Mouse (Mus musculus) limb, embryonic 10.5 days (tissue): ENCODE results near the gene Emilin2. TPM values are rescaled to one million over a fixed set of nuclear protein-coding genes. Genes with fewer than 3 reads are reported as not detected.
A peak's percentile ranks its signal among the peaks of the same experiment; 100 is the strongest.

Experiments used
- DNase-seq: peaks from one replicate; pipeline ENCODE4 v3.0.0-alpha.2; 2017; ENCODE audit warnings: low spot score
- H3K27ac ChIP-seq: fragments of 300-500 bp; sonication (generic); 2 replicates; pipeline ENCODE4 v1.5.1; 2016; ENCODE audit warnings: mild to moderate bottlenecking
- H3K27me3 ChIP-seq: fragments of 300-500 bp; sonication (generic); 2 replicates; pipeline ENCODE4 v1.6.1; 2016; ENCODE audit warnings: low read depth, mild to moderate bottlenecking; ENCODE audit not compliant: poor library complexity, severe bottlenecking
- H3K36me3 ChIP-seq: fragments of 300-500 bp; sonication (generic); 2 replicates; pipeline ENCODE4 v1.6.1; 2016; ENCODE audit warnings: mild to moderate bottlenecking, moderate library complexity
- H3K4me1 ChIP-seq: fragments of 300-500 bp; sonication (generic); 2 replicates; pipeline ENCODE4 v1.6.1; 2016
- H3K4me3 ChIP-seq: fragments of 300-500 bp; sonication (generic); 2 replicates; pipeline ENCODE4 v1.5.1; 2016; ENCODE audit warnings: mild to moderate bottlenecking, moderate library complexity
- H3K9me3 ChIP-seq: fragments of 300-500 bp; sonication (generic); replicated peaks from 2 replicates; pipeline ENCODE4 v1.6.1; 2016; ENCODE audit warnings: mild to moderate bottlenecking
- WGBS: fragments of 180-500 bp; shearing (Covaris S2); methylation state at CpG from one replicate; pipeline ENCODE4 v1.1.7; 2016; 5-methylcytosine and 5-hydroxymethylcytosine counted together
- polyA plus RNA-seq: library from polyadenylated mRNA; unstranded; fragments of >200 nt; fragmentation: Nextera tagmentation; extraction: Ambion mirVana; gene quantifications from 2 replicates; pipeline ENCODE4 v1.2.1, GENCODE M21; 2016

Gene Emilin2
- polyA plus RNA-seq, 1 experiment from 2014 or later: 30.0 TPM

DNA sequence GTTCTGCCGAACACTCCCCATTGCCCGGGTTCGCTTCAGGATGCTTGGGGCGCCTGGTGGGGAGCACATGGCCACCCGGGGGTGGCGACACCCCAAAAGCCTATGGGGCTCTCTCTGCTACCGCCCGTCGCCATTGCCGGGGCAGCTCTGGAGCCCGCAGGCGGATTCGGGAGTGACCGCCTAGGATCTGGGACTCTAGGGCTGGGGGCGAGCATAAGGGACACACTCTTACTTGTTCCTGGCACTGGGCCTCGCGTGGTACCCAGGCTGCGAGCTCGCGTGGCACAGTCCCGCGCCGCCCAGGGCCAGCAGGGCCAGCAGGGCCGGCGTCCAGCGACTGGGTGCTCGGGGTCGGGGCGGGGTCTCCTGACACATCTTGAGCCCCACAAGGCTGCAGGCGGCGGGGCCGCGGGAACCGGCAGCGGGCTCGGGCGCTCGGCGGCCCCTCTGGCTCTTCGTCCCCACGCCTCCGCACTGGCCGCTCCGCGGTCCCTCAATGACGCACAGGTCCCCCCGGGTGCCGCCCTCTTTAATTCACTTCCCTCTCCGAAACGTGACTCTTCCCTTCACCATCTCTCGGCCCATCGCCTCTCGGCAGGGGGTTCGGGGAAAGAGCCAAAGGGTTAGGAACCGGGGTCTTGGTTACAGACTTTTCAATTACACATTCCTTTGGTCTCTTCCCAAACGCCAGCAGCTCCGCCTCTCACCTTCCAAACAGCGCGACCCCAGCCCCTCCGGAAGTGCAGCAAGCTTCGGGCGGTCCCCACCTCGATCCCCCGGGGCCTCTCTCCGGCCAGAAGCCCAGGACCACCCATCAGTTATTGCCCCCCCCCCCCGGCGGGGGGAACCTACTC is 1.1 kb downstream of the Emilin2 start:
- no peaks in the 10 kb centered on the region for H3K27me3 ChIP-seq
- no peaks in the 10 kb centered on the region for H3K9me3 ChIP-seq
- peak; percentile 81 for DNase-seq
- peak overlapping the region; percentile 92 for H3K27ac ChIP-seq
- WGBS: under 1% methylated on average over 67 of the region's 67 CpGs
- H3K4me3 ChIP-seq: peak overlapping the region; percentile 79
- H3K4me1 ChIP-seq: peaks cover 36% of the 10 kb centered on the region
- H3K36me3 ChIP-seq: peaks cover 6% of the 10 kb centered on the region; the same call in 1 of the 2 replicates

DNA sequence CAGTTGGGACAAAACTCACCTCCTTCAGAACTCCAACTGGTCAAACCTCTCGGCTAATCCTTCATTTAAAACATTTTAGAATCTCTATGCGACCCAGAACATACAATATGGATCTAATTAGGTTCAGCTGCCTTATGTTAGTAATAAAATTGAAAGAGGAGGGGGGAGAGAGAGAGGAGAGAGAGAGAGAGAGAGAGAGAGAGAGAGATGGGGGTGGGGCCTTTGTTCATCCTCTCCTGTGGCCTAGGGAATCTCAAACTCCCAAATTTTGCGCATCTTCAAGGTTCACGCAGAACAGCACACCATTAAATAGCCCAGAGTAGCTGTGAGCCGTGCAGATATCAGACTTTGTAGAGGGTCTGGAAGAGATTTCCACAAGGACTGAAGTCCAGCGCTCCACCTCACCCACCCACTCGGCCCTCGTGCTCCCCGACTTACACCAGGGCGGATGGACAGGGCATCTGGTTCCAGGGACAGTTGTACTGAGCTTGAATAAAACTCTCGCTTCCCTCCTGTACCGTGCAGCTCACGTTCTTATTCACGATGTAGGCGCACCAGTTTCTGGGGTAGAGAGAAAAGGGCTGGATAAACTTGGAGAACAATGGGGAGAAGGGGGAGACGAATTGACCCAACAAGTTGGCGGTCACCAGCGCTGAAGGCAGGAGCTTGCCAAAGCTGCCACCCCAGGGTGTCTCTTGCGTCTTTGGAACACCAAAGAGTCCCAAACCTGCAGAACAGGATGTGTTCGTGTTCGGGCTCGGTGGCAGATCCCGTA is 1.9 kb downstream of the Emilin2 start:
- 3% methylated on average over 23 of the region's 23 CpGs for WGBS
- H3K27me3 ChIP-seq: no peaks in the 10 kb centered on the region
- peaks cover 6% of the 10 kb centered on the region; the same call in 1 of the 2 replicates for H3K36me3 ChIP-seq
- H3K4me1 ChIP-seq: peaks cover 36% of the 10 kb centered on the region
- H3K9me3 ChIP-seq: no peaks in the 10 kb centered on the region
- H3K27ac ChIP-seq: peak overlapping the region; percentile 92
- H3K4me3 ChIP-seq: peak overlapping the region; percentile 79
- DNase-seq: peak; percentile 73

DNA sequence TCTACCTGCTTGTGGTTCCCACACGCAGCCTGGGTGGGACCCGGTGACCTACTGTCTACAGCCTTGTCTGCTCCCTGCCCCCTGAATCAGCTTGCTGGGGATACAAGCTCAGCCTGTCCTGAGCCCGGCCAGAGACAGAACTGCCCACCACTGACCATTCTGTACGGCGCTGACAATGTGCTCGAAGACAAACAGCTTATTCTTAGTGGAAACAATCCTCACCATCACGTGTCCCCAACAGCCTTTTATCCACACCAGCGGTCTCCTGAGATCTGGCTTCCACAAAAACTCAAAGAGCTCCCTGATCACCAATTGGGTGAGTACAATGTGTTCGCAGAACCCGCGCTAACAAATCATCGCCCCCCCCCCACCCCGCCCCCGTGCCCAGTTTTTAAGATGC is 2.6 kb downstream of the Emilin2 start:
- Histone ChIP-seq H3K27ac (peak overlapping the region; percentile 92), H3K36me3 (peaks cover 10% of the 10 kb centered on the region), H3K9me3 (no peaks in the 10 kb centered on the region), H3K27me3 (no peaks in the 10 kb centered on the region), H3K4me1 (peaks cover 36% of the 10 kb centered on the region), H3K4me3 (peak overlapping the region; percentile 79)
- DNase-seq: peak; percentile 46
- 34% methylated on average over 14 of the region's 14 CpGs for WGBS

DNA sequence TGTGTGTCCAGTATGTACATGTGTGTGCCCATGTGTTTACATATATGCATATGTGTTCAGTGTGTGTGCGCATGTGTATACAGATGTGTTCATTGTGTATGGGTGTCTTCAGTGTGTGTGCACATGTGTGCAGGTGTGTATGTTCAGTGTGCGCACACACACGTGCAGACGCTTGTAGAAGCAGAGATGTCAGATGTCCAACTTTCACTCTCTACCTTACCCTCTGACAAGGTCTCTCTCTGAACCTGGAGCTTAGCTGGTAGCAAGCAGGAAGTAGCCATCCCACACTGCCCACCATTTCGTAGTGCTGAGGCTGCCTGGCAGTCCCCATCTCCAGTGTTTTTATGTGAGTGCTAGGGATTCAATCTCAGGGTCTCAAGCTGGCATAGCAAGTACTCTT is 3.5 kb downstream of the Emilin2 start:
- Histone ChIP-seq H3K4me3 (no peak overlapping the region), H3K27me3 (no peaks in the 10 kb centered on the region), H3K9me3 (no peaks in the 10 kb centered on the region), H3K4me1 (peaks cover 36% of the 10 kb centered on the region), H3K27ac (no peak overlapping the region), H3K36me3 (peaks cover 14% of the 10 kb centered on the region)
- DNase-seq: no peak
- 93% methylated on average over 5 of the region's 5 CpGs for WGBS

DNA sequence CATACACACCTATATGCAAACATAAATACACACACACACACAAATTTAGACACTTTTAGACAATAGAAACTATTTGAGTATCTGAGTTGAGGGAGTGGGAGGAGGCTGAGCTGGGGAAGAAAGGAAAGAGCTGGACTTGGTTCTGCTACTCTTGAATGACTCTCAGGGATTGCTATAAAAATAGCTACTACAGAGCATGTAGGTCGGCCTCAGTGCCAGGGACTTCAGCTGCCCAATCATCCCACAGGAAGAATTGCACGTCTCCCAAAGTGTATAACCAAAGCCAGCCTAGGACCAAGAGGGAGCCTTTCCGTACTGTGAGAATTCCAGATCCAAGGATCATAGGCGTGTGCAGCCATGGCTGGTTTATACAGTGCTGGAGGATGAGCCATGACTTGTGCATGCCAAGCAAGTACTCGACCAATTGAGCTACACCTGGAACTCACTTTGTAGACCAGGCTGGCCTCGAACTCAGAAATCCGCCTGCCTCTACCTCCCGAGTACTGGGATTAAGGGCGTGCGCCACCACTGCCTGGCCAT is 4.5 kb downstream of the Emilin2 start:
- peaks cover 22% of the 10 kb centered on the region for H3K36me3 ChIP-seq
- 90% methylated on average over 10 of the region's 10 CpGs for WGBS
- no peaks in the 10 kb centered on the region for H3K9me3 ChIP-seq
- H3K4me3 ChIP-seq: no peak overlapping the region
- H3K4me1 ChIP-seq: peaks cover 36% of the 10 kb centered on the region
- H3K27ac ChIP-seq: no peak overlapping the region
- DNase-seq: no peak
- no peaks in the 10 kb centered on the region for H3K27me3 ChIP-seq

DNA sequence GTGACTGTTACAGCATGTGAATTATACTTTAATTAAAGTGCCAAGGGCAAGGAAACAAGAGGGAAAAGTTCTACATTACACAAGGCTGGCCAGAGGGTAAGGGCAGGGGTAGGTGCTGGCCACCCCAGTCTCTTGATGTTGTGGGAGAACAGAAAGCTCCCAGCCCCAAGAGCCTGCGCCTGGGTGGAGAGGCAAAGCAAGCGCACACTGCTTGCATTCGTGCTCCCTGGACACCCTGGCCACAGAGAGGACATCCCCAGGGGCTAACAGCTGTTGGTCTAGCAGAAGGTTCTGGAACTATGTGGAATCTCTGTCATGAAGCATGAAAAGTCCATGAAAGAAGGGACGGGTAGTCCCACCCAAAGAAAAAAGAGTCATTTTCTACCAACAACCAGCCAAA is 5.1 kb downstream of the Emilin2 start:
- peaks cover 28% of the 10 kb centered on the region for H3K36me3 ChIP-seq
- no peak overlapping the region for H3K4me3 ChIP-seq
- DNase-seq: no peak
- WGBS: 95% methylated on average over 4 of the region's 4 CpGs
- no peaks in the 10 kb centered on the region for H3K9me3 ChIP-seq
- no peaks in the 10 kb centered on the region for H3K27me3 ChIP-seq
- H3K4me1 ChIP-seq: peaks cover 36% of the 10 kb centered on the region
- no peak overlapping the region for H3K27ac ChIP-seq

DNA sequence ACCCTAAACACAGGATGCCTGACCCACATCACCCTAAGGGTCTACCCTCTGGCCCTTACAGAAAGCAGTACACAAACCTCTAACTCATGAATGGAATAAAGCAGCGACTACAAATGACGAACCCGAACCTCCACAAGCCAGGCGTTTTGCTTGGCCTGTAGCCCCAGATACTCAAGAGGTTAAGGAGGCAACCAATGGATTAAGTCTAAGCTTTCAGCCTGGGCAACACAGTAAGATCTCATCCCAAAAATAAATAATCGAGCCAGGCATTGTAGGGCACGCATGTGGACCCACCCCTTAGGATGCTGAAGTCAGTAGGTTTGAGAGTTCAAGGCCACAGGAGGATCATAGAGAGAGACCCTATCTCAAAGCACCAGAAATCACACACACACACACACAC is 5.7 kb downstream of the Emilin2 start:
- DNase-seq: no peak
- Histone ChIP-seq H3K9me3 (no peaks in the 10 kb centered on the region), H3K36me3 (peaks cover 34% of the 10 kb centered on the region), H3K27me3 (no peaks in the 10 kb centered on the region), H3K4me3 (no peak overlapping the region), H3K4me1 (peaks cover 30% of the 10 kb centered on the region), H3K27ac (no peak overlapping the region)
- 95% methylated on average over 6 of the region's 6 CpGs for WGBS

DNA sequence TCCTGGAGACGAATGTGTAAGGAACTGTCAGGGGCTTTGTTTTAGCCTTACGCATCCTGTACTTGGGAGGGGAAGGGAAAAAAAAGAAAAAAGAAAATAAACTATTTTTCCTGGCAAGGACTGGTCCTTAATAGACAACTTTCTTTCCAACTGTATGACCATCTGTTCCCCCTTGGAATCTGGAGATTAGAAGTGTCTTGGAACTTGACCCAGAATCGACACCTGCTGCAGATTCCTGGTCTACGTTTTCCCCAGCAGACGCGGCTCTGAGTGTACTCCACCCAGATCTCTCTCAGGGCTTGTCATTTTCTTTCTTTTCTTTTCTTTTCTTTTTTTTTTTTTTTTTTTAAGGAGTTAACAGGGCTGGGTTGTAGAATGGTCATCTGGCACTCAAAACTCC is 8.3 kb downstream of the Emilin2 start:
- Histone ChIP-seq H3K9me3 (no peaks in the 10 kb centered on the region), H3K36me3 (peaks cover 58% of the 10 kb centered on the region), H3K4me3 (no peak overlapping the region), H3K27ac (no peak overlapping the region), H3K27me3 (no peaks in the 10 kb centered on the region), H3K4me1 (peaks cover 5% of the 10 kb centered on the region; the same call in 1 of the 2 replicates)
- WGBS: 87% methylated on average over 6 of the region's 6 CpGs
- no peak for DNase-seq

DNA sequence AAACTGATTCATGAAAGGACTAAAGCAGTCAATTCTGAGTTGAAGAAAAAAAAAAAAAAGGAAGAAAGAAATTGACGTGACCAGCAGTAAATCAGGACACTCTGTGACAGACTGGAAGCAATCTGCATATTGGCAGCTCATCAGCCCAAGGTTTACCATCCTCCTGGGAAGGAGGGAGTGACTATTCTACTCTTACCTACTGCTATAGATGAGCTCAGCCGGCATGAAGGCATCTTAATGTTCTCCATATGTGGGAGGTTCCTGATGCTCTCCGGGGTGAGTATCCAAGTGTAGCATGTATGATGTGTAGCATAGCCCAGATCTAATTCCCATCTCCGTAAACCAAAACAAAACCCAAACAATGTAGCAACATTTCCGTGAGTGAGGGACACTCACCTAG is 10.4 kb downstream of the Emilin2 start:
- DNase-seq: no peak
- Histone ChIP-seq H3K9me3 (no peaks in the 10 kb centered on the region), H3K27me3 (no peaks in the 10 kb centered on the region), H3K36me3 (peaks cover 58% of the 10 kb centered on the region), H3K4me3 (no peak overlapping the region), H3K4me1 (no peaks in the 10 kb centered on the region), H3K27ac (no peak overlapping the region)
- WGBS: 68% methylated on average over 5 of the region's 5 CpGs

DNA sequence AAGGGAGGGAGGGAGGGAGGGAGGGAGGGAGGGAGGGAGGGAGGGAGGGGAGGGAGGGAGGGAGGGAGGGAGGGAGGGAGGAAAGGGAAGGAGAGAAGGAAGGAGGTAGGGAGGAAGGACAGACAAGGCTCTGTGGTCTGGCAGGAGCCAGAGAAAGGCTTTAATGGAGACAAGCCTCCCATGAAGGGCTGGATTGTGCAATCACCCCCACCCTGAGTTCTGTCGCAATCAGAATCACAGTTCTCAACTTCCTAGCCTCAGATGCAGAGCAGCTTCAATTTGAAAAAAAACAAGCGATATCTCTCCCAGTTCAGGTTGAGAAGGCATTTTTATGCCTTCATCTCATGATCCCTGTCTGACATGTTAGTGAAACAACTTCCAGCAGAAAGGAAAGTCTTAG is 11.4 kb downstream of the Emilin2 start:
- Histone ChIP-seq H3K27ac (no peak overlapping the region), H3K9me3 (no peaks in the 10 kb centered on the region), H3K4me3 (no peak overlapping the region), H3K27me3 (no peaks in the 10 kb centered on the region), H3K36me3 (peaks cover 58% of the 10 kb centered on the region), H3K4me1 (no peaks in the 10 kb centered on the region)
- 91% methylated on average over 2 of the region's 2 CpGs for WGBS
- no peak for DNase-seq

DNA sequence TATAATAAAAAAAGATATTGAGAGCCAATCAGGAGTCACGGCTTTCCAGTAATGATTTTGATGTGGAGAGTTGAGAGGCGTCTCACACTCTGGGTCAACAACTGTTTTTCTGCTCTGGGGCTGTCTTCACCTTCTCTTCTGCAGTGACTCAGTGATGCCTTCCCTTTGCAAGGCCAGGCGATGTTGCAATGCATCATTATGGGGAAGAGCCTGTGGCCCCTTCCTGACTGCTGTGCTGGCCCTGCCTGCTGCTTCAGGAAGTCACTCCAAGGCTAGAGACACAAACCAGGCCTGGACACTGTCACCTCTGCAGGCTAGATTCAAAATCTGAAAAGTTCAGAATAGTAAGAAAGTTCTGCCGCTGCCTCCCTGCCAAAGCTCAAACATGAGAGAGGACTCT is 11.9 kb downstream of the Emilin2 start:
- Histone ChIP-seq H3K36me3 (peaks cover 58% of the 10 kb centered on the region), H3K9me3 (no peaks in the 10 kb centered on the region), H3K27ac (no peak overlapping the region), H3K4me3 (no peak overlapping the region), H3K4me1 (no peaks in the 10 kb centered on the region), H3K27me3 (no peaks in the 10 kb centered on the region)
- no peak for DNase-seq
- WGBS: 92% methylated on average over 4 of the region's 4 CpGs

DNA sequence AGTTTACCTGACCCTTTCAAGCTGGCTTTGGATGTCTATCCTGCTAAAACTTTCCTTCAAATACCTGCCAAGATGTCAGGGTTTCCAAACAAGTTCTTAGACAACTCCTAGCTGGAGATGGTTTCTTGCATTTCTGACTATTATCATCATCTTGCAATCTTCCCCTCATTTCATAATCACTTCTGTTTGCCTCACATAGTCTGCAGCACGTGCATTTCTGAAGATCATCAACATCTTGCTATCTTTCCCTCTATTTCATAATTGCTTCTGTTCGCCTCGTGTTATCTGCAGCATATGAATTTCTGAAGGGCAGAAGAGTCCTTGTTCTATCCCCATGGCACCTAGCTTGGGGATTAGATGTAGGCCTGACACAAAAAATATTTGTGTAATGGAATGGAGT is 17.2 kb downstream of the Emilin2 start:
- Histone ChIP-seq H3K9me3 (no peaks in the 10 kb centered on the region), H3K36me3 (peaks cover 15% of the 10 kb centered on the region), H3K4me3 (no peak overlapping the region), H3K27ac (no peak overlapping the region), H3K27me3 (no peaks in the 10 kb centered on the region), H3K4me1 (peaks cover 10% of the 10 kb centered on the region)
- DNase-seq: no peak
- 92% methylated on average over 3 of the region's 3 CpGs for WGBS

DNA sequence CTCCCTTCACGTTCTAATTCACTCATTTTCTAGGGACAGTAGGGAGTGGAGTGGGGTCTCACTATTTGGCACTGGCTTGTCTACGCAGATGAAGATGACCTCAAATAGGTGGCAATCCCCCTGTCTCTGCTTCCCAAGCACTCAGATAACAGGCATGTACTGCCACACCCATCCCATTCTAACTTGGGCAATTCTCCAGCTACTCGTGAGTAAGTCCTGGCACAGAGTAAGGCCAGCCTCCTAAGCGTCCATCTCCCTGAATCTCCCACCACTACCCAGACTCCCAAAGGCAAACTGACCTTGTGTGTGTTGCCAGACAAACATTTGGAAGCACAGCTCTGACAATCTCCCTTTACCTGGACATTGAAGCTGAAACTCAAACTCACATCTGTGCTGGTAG is 18.9 kb downstream of the Emilin2 start:
- H3K27me3 ChIP-seq: no peaks in the 10 kb centered on the region
- H3K27ac ChIP-seq: no peak overlapping the region
- H3K4me3 ChIP-seq: no peak overlapping the region
- no peak for DNase-seq
- 0 out of 2 replicates have a peak, but pooled peaks cover under 1% of the 10 kb centered on the region for H3K36me3 ChIP-seq
- no peaks in the 10 kb centered on the region for H3K9me3 ChIP-seq
- 89% methylated on average over 4 of the region's 4 CpGs for WGBS
- peaks cover 10% of the 10 kb centered on the region for H3K4me1 ChIP-seq
